Mouse (Mus musculus) cortical plate, adult 2 months (tissue): Measurements from ENCODE around the gene Ptdss2.

Experiments
- CTCF ChIP-seq: fragments of 200-500 bp; IDR thresholded peaks from 2 replicates; pipeline ENCODE4 v1.5.1; 2011; ENCODE audit warnings: mild to moderate bottlenecking, control low read depth, low read length; ENCODE audit not compliant: insufficient read depth; ENCODE audit errors: extremely low read depth
- POLR2A ChIP-seq: fragments of 200-500 bp; IDR thresholded peaks from 2 replicates; pipeline ENCODE4 v1.6.1; 2011; ENCODE audit warnings: mild to moderate bottlenecking, low read length, control low read depth; ENCODE audit not compliant: insufficient read depth; ENCODE audit errors: extremely low read depth

- TF ChIP-seq POLR2A (no peak), CTCF (no peak)
Measured at GRCm38 (mm10) chr7:141117636-141118035, 4.5 kb upstream of the Ptdss2 start, which contains the start of gene Ano9.
